Mouse (Mus musculus) olfactory bulb, adult 2 months (tissue): ENCODE results near the gene Caskin1. TPM values are rescaled to one million over a fixed set of nuclear protein-coding genes. Genes with fewer than 3 reads are reported as not detected.

Experiments
- H3K27ac ChIP-seq: fragments of 200-500 bp; 2 replicates; pipeline ENCODE4 v1.5.1; 2012; ENCODE audit warnings: low read depth, low read length; ENCODE audit not compliant: insufficient read depth
- H3K4me1 ChIP-seq: fragments of 200-500 bp; 2 replicates; pipeline ENCODE4 v1.6.1; 2012; ENCODE audit warnings: low read length; ENCODE audit not compliant: control insufficient read depth, insufficient read depth
- H3K4me3 ChIP-seq: fragments of 200-500 bp; 2 replicates; pipeline ENCODE4 v1.5.1; 2012; ENCODE audit warnings: mild to moderate bottlenecking, low read depth, low read length, moderate library complexity; ENCODE audit not compliant: insufficient read depth
- CTCF ChIP-seq: fragments of 200-500 bp; IDR thresholded peaks from 2 replicates; pipeline ENCODE4 v1.5.1; 2012; ENCODE audit warnings: low read depth, mild to moderate bottlenecking, low read length, moderate library complexity; ENCODE audit not compliant: insufficient read depth
- POLR2A ChIP-seq: fragments of 200-500 bp; IDR thresholded peaks from 2 replicates; pipeline ENCODE4 v1.6.1; 2012; ENCODE audit warnings: mild to moderate bottlenecking, low read depth, low read length, moderate library complexity; ENCODE audit not compliant: insufficient read depth
- WGBS: fragments of 180-500 bp; shearing (Covaris S2); methylation state at CpG from one replicate; pipeline ENCODE4 v1.1.7; 2018; 5-methylcytosine and 5-hydroxymethylcytosine counted together
- polyA plus RNA-seq: library from polyadenylated mRNA; stranded (reverse); fragments of >200 nt; gene quantifications from 2 replicates; pipeline ENCODE4 v1.2.4, GENCODE M21; 2012; ENCODE audit warnings: low replicate concordance; ENCODE audit not compliant: missing spikeins, insufficient read depth, insufficient read length

Caskin1 gene
- polyA plus RNA-seq, 1 experiment, result not detected

- WGBS, result under 1% methylated on average over 69 of the region's 75 CpGs
- H3K27ac ChIP-seq, result peak within 1 kb of the TSS; percentile 81
- peak within 1 kb of the TSS; percentile 76 for H3K4me3 ChIP-seq
- peaks cover 35% of the 10 kb centered on the region for H3K4me1 ChIP-seq
- TF ChIP-seq POLR2A (peak; percentile 74), CTCF (no peak)
Observed at GRCm38 (mm10) chr17:24469910-24470602, 18.3 kb upstream of the Caskin1 start, which contains the start of the genes E4f1 and Pgp. Gene E4f1, minus strand, starts transcription at chr17:24470313. Gene Pgp, plus strand, starts transcription at chr17:24470392.

GRCm38 (mm10) chr17:24470701-24471527 is 17.5 kb upstream of the Caskin1 start:
- under 1% methylated on average over 68 of the region's 68 CpGs for WGBS
- H3K27ac ChIP-seq, result peak overlapping the region; percentile 43
- TF ChIP-seq CTCF, result no peak
- TF ChIP-seq POLR2A, result no peak
- H3K4me3 ChIP-seq, result peak overlapping the region; percentile 76
- H3K4me1 ChIP-seq, result peaks cover 35% of the 10 kb centered on the region

- H3K27ac ChIP-seq, result peak overlapping the region; percentile 39
- peak overlapping the region; percentile 19 for H3K4me3 ChIP-seq
- 55% methylated on average over 4 of the region's 4 CpGs for WGBS
- peaks cover 36% of the 10 kb centered on the region for H3K4me1 ChIP-seq
- TF ChIP-seq CTCF, result no peak
- 0 out of 2 replicates have a peak, but pooled peaks have one; percentile 29 for TF ChIP-seq POLR2A
Observed at GRCm38 (mm10) chr17:24472512-24472911, 15.9 kb upstream of the Caskin1 start.

DNA sequence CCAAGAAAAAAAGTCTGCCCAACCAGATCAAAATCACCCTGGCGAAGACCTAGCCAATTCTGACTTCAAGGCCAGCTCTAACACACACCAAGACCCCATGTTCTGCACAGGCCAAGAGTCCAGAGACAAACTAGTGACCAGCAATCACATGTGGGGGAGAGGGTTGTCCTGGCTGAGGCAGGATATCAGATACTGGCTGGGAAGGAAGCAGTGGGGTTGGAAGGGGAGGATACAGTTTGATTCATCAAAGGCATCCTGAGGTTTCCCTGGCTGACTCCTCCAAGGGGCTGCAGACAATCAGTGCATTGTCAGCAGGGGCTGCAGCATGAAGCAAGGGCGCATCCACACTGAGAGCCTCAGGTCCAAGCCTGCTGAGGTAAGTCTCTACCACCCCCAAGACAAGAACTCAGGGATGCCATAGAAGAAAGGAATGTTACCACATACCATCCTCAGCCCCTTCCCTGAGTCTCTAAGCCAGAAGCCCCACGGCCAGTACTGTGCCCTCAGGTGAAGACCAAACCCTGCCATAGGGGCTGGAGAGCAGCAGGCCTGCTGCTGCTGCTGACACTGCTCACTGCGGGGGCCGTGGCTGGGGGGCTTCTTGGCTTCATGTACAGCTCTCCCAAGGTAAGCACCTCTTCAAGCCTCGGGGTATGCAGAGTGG is 14.7 kb upstream of the Caskin1 start, which contains the start of gene Bricd5:
Bricd5 (plus strand) TSS at position 273 of the 664 bp plus-strand sequence.
- 77% methylated on average over 6 of the region's 6 CpGs for WGBS
- H3K4me3 ChIP-seq, result peak within 1 kb of the TSS; percentile 19; the same call in 1 of the 2 replicates

DNA sequence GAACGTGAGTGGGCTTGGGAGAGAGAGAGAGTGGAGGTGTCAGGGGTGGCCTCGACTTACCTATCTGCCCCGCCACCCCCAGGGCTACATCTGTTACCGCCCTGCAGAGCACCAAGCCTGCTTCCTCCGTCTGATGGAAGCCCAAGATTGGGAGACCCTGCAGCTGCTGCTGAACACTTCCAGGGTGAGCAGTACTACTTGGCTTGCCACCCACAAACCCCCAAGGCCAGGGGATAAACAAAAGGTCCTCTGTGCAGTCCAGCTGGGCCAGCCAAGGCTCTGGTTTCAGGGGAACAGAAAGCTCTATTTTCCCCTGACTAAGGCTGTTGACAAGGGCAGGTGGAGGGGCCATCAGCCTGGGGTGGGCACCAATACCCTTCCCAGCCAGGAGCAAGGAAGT is 13.8 kb upstream of the Caskin1 start:
- Histone ChIP-seq H3K4me1 (peaks cover 44% of the 10 kb centered on the region), H3K27ac (peak overlapping the region; percentile 75; the same call in 1 of the 2 replicates), H3K4me3 (no peak overlapping the region)
- 39% methylated on average over 5 of the region's 5 CpGs for WGBS
- TF ChIP-seq CTCF (no peak), POLR2A (no peak)

More for the DNA sequence above, 14.7 kb upstream of the Caskin1 start, which contains the start of gene Bricd5:
- H3K4me1 ChIP-seq, result peaks cover 44% of the 10 kb centered on the region
- peak within 1 kb of the TSS; percentile 75 for H3K27ac ChIP-seq
- TF ChIP-seq CTCF, result no peak
- TF ChIP-seq POLR2A, result no peak

DNA sequence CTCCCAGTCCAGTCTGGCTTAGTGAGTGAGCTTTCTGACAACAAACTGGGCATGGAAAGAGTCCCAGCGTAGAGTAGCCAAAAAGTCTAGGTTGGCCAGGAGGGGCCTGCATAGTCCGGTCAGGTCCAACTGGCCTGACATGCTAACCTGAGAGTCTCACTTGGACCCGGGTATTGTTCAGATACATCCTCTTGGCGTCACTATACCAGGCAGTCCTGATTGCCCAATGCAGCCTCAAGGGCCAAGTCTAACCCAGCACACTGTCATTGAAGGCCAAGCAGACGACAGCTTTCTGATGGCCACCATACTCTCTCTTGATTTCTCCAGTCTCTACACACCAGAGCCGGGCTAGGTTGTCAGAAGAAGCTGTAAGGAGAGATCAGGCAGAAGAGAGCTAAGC is 12.8 kb upstream of the Caskin1 start:
- WGBS, result 87% methylated on average over 6 of the region's 6 CpGs

GRCm38 (mm10) chr17:24476022-24476776 is 12.2 kb upstream of the Caskin1 start:
- TF ChIP-seq POLR2A, result no peak
- TF ChIP-seq CTCF, result no peak
- Histone ChIP-seq H3K27ac (no peak overlapping the region), H3K4me3 (no peak overlapping the region), H3K4me1 (peaks cover 39% of the 10 kb centered on the region)
- 85% methylated on average over 10 of the region's 10 CpGs for WGBS

More for the DNA sequence above, 12.8 kb upstream of the Caskin1 start:
- TF ChIP-seq POLR2A (no peak), CTCF (no peak)
- Histone ChIP-seq H3K4me3 (no peak overlapping the region), H3K4me1 (peaks cover 44% of the 10 kb centered on the region), H3K27ac (peak overlapping the region; percentile 27; the same call in 1 of the 2 replicates)
